Mouse (Mus musculus) hindbrain, embryonic 14.5 days (tissue): ENCODE results near the gene Col26a1. TPM values are rescaled to one million over a fixed set of nuclear protein-coding genes. Genes with fewer than 3 reads are reported as not detected.

Source experiments
- ATAC-seq: fragments of 200-750 bp; cut with Nextera tagmentation; 2 replicates; pipeline ENCODE4 v1.8.0; 2017; ENCODE audit warnings: moderate number of reproducible peaks, mild to moderate bottlenecking, moderate TSS enrichment, moderate library complexity; ENCODE audit not compliant: low FRiP score
- DNase-seq: peaks from one replicate; pipeline ENCODE4 v3.0.0-alpha.2; 2015; ENCODE audit warnings: low spot score
- H3K27ac ChIP-seq: fragments of 300-500 bp; sonication (generic); 2 replicates; pipeline ENCODE4 v1.5.1; 2014; ENCODE audit warnings: mild to moderate bottlenecking, moderate library complexity
- H3K27me3 ChIP-seq: fragments of 300-500 bp; sonication (generic); 2 replicates; pipeline ENCODE4 v1.6.1; 2014; ENCODE audit warnings: mild to moderate bottlenecking, low read length, mixed read lengths; ENCODE audit not compliant: control insufficient read depth, insufficient read depth
- H3K36me3 ChIP-seq: fragments of 300-500 bp; sonication (generic); replicated peaks from 2 replicates; pipeline ENCODE4 v1.6.1; 2014; ENCODE audit not compliant: control insufficient read depth, insufficient read depth
- H3K4me1 ChIP-seq: fragments of 300-500 bp; sonication (generic); replicated peaks from 2 replicates; pipeline ENCODE4 v1.6.1; 2014; ENCODE audit warnings: antibody characterized with exemption, low read length, mixed read lengths; ENCODE audit not compliant: control insufficient read depth, insufficient read depth
- H3K4me2 ChIP-seq: fragments of 300-500 bp; sonication (generic); replicated peaks from 2 replicates; pipeline ENCODE4 v1.6.1; 2014; ENCODE audit warnings: mild to moderate bottlenecking, moderate library complexity
- H3K4me3 ChIP-seq: fragments of 300-500 bp; sonication (generic); replicated peaks from 2 replicates; pipeline ENCODE4 v1.5.1; 2014; ENCODE audit warnings: mild to moderate bottlenecking, low read length
- H3K9ac ChIP-seq: fragments of 300-500 bp; sonication (generic); 2 replicates; pipeline ENCODE4 v1.6.1; 2014
- H3K9me3 ChIP-seq: fragments of 300-500 bp; sonication (generic); 2 replicates; pipeline ENCODE4 v1.6.1; 2016; ENCODE audit warnings: low read length; ENCODE audit not compliant: control insufficient read depth
- WGBS: fragments of 180-500 bp; shearing (Covaris S2); extraction: QIAGEN DNeasy Blood & Tissue Kit; methylation state at CpG from one replicate; pipeline ENCODE4 v1.1.7; 2014; 5-methylcytosine and 5-hydroxymethylcytosine counted together
- polyA plus RNA-seq: library from polyadenylated mRNA; unstranded; fragments of >200 nt; fragmentation: Nextera tagmentation; extraction: Ambion mirVana; gene quantifications from 2 replicates; pipeline ENCODE4 v1.2.1, GENCODE M21; 2014

Gene Col26a1
- polyA plus RNA-seq, 1 experiment from 2014 or later: 27.5 TPM

DNA sequence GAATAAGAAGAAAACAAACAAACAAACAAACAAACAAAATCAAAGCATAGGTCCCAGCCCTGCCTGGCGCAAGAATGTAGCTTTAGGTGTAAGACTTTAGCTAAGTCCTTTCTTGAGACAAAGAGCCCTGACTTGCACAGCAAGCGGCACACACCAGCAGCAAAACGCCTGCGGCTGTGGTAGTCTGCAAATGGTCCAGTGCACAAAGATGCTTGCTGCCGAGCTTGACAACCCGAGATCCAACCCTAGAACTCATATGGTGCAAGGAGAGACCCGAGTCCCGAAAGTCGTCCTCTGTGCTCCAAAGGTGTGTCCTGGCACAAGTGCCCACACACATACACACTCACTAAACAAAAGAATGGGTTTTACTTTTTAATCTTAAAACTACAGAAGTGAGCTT lies 19.7 kb downstream of the Col26a1 start:
- Histone ChIP-seq H3K4me1 (peaks cover 20% of the 10 kb centered on the region), H3K4me2 (no peak overlapping the region), H3K27me3 (no peaks in the 10 kb centered on the region), H3K27ac (peak overlapping the region; percentile 60; the same call in 1 of the 2 replicates), H3K9me3 (no peaks in the 10 kb centered on the region), H3K9ac (no peak overlapping the region), H3K4me3 (no peak overlapping the region), H3K36me3 (no peaks in the 10 kb centered on the region)
- 53% methylated on average over 9 of the region's 9 CpGs for WGBS
- ATAC-seq (no peak), DNase-seq (no peak)

DNA sequence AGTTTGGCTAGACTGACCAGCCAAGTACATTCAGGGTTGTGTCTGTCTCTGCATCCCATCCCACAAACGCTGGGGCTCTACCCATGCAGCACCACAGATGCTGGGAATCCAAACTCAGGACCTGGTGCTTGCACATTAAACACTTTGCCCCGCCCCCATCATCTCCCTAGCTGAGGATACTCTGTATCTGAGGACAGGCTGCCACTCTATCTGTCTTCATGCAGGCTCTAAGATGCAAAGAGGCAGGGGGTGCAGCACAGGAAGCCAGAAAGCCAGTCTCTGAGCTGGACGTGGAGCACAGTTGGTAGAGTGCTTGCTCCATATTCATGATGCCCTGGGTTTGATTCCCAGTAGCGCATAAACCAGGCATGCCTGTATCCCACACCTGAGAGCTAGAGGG lies 20.2 kb downstream of the Col26a1 start:
- no peak overlapping the region for H3K9ac ChIP-seq
- H3K4me3 ChIP-seq: no peak overlapping the region
- no peaks in the 10 kb centered on the region for H3K36me3 ChIP-seq
- 55% methylated on average over 4 of the region's 4 CpGs for WGBS
- no peak overlapping the region for H3K4me2 ChIP-seq
- H3K27me3 ChIP-seq: no peaks in the 10 kb centered on the region
- no peak overlapping the region for H3K27ac ChIP-seq
- DNase-seq: no peak
- no peaks in the 10 kb centered on the region for H3K9me3 ChIP-seq
- no peak for ATAC-seq
- H3K4me1 ChIP-seq: peaks cover 20% of the 10 kb centered on the region

DNA sequence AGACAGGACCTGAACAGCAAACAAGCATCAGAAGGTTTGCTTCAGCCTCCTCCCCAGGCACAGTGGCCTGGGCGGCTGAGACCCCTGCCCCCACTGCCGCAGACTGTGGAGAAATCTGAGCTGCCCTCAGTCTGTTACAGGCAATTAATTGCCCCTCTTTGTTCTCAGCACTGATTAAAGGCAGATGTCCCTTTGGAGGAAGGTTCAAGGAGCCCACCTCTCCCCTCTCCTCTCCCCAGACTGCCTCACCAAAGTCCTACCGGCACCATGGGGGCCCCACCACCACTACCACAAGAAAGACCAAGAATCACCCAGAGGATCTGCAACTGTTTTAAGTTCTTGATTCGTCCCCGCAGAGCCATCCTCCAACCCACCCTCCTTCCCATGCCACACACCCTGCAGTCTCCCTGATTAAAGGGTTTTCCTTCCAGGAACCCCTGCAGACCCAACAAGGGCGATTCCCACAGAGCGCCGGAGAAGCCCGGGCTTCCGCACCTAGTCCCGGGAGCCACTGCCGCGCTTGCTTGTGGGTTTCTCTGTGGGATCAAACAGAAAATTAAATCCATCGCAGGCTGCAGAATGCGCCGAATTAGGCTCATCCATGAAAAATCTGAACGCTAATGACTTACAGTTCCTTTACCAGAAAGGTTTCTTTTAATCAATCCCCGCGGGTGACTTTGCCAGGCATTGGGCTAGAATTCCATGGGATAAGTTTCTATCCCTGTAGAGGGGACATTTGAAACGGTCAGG lies 21.6 kb downstream of the Col26a1 start:
- H3K27me3 ChIP-seq: no peaks in the 10 kb centered on the region
- peaks cover 20% of the 10 kb centered on the region for H3K4me1 ChIP-seq
- H3K27ac ChIP-seq: 0 out of 2 replicates have a peak overlapping the region, but pooled peaks have one; percentile 20
- ATAC-seq (no peak), DNase-seq (no peak)
- peak overlapping the region; percentile 2; the same call in 1 of the 2 replicates for H3K9ac ChIP-seq
- WGBS: 13% methylated on average over 20 of the region's 20 CpGs
- no peaks in the 10 kb centered on the region for H3K36me3 ChIP-seq
- no peak overlapping the region for H3K4me3 ChIP-seq
- no peaks in the 10 kb centered on the region for H3K9me3 ChIP-seq
- H3K4me2 ChIP-seq: peak overlapping the region; percentile 37

DNA sequence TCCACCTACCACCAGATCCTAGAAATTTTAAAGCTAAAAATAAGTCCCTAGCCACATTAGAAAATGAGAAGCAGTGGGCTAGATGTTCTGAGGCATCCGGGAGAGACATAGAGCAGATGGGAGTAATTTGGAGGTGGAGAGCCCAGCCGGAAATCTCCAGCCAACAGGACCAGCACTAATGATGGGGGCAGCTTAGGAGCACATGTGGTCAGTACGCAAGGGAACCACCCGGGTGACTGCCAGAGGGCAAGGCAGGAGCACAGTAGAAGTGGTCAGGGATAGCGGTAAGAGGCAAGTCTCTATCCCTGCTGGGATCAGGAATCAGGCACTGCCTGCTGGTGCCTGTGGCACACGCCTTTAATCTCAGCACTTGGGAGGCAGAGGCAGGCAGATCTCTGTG lies 32.3 kb downstream of the Col26a1 start:
- Histone ChIP-seq H3K4me1 (no peaks in the 10 kb centered on the region), H3K4me3 (no peak overlapping the region), H3K4me2 (no peak overlapping the region), H3K27ac (no peak overlapping the region), H3K36me3 (no peaks in the 10 kb centered on the region), H3K9me3 (0 out of 2 replicates have a peak, but pooled peaks cover 3% of the 10 kb centered on the region), H3K9ac (no peak overlapping the region), H3K27me3 (no peaks in the 10 kb centered on the region)
- ATAC-seq (no peak), DNase-seq (no peak)
- 92% methylated on average over 6 of the region's 6 CpGs for WGBS

DNA sequence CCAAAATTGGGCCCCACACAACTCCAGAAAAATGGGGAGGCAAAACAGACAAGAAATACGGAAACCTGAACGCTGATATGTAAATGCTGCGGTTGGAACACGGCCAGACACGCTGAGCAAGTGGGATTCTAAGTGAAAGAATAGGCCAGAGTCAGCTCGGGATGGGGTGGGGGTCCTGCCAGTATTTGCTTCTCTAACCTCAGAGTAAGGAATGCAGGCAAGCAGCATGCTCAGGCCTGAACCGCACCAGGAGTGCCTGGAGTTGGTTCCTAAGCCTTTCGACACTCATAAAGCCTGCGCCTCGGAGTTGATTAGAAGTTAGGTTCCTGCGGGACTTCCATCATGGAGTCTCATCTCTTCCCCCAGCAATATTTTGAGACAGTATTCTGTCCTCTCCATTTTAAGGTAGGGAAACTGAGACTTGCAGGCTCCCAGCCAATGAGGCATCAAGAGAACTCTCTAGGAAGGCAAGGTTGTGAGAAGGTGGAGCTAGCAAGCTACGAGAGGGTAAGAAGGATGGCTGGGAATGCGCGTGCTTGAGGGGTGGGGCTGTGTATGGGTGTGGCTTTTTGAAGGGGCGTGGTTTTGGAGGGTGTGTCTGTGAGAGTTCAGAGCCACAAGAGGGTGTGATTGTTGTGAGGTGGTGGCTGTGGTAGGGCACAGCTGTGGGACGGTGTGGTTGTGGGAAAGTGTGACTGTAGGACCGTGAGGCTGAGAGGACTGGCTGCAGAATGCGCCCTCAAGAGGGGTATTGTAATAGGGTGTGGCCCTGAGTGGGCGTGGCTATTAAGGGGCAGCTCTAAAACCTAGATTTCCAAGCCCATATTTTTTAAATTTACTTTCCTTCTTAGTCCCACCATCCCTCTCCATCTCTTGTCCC lies 36.4 kb downstream of the Col26a1 start:
- 85% methylated on average over 19 of the region's 19 CpGs for whole genome bisulfite sequencing
- DNase-seq (no peak), ATAC-seq (no peak)
- Histone ChIP-seq H3K9ac (no peak overlapping the region), H3K4me3 (no peak overlapping the region), H3K27ac (no peak overlapping the region), H3K36me3 (no peaks in the 10 kb centered on the region), H3K4me2 (no peak overlapping the region), H3K27me3 (no peaks in the 10 kb centered on the region), H3K9me3 (0 out of 2 replicates have a peak, but pooled peaks cover 3% of the 10 kb centered on the region), H3K4me1 (no peaks in the 10 kb centered on the region)

DNA sequence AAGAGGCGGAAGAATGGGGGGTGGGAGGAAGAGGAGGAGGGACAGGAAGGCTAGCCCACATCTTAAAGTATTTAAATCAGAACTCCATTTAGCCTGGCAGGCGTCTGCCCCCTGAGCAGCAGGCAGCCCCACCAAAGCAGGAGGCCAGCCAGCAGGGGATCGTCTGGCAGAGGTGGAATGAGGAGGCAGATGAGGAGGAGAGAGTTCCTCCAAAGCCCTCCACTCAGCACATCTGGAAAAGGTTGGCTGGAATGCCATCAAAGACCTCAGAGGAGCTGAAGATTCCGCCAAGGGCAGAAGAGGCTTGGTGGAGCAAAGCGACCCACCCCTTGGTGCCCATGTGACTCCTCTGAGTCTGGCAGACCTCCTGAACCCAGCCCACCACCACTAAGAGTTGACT lies 39.1 kb downstream of the Col26a1 start:
- no peaks in the 10 kb centered on the region for H3K4me1 ChIP-seq
- 0 out of 2 replicates have a peak, but pooled peaks cover 3% of the 10 kb centered on the region for H3K9me3 ChIP-seq
- no peaks in the 10 kb centered on the region for H3K27me3 ChIP-seq
- no peak for DNase-seq
- H3K9ac ChIP-seq: no peak overlapping the region
- WGBS: 63% methylated on average over 5 of the region's 5 CpGs
- H3K4me3 ChIP-seq: no peak overlapping the region
- H3K36me3 ChIP-seq: no peaks in the 10 kb centered on the region
- no peak overlapping the region for H3K4me2 ChIP-seq
- ATAC-seq: no peak
- H3K27ac ChIP-seq: no peak overlapping the region

DNA sequence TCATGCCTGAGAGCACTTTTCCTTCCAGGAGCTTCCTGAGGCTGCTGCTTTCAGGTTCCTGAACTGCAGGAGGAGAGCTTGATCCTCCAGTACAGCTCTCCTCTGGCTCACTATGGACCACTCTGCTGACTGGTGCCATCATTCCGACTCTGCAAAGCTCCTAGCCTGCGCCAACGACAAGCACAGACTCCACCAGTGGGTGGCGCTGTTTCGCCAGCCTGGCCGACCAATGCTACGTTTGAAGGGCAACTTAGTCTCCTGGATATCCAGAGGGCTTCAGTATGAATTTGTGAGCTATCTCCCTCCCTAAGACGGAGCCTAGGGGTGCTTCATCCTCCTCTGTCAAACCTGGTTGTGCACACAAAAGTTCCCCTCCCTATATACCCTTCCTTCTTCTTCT lies 43.0 kb downstream of the Col26a1 start:
- WGBS: 10% methylated on average over 8 of the region's 8 CpGs
- H3K36me3 ChIP-seq: no peaks in the 10 kb centered on the region
- ATAC-seq (no peak), DNase-seq (peak; percentile 69)
- no peaks in the 10 kb centered on the region for H3K4me1 ChIP-seq
- H3K27me3 ChIP-seq: no peaks in the 10 kb centered on the region
- no peak overlapping the region for H3K9ac ChIP-seq
- H3K27ac ChIP-seq: no peak overlapping the region
- H3K4me3 ChIP-seq: no peak overlapping the region
- H3K4me2 ChIP-seq: no peak overlapping the region
- H3K9me3 ChIP-seq: no peaks in the 10 kb centered on the region

DNA sequence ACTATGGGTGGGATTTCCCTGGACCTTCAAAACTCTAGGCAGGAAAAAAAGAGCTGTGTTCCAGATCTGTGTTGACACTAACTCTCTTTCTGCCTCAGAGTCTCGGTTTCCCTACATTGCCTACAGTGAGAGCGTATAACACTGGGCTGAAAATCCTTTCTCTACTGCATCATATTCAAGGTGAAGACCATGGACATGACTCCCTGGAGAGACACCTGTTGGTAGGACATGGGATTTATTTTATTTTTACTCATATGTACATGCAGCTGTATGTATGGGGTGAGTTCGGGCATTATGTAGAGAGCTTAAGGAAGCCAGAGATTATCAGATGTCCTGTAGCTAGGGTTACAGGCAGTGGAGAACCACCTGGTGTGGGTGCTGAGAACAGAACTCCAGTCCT lies 50.0 kb downstream of the Col26a1 start:
- Histone ChIP-seq H3K4me3 (no peak overlapping the region), H3K9ac (no peak overlapping the region), H3K4me1 (no peaks in the 10 kb centered on the region), H3K4me2 (no peak overlapping the region), H3K27me3 (no peaks in the 10 kb centered on the region), H3K9me3 (no peaks in the 10 kb centered on the region), H3K27ac (no peak overlapping the region), H3K36me3 (0 out of 2 replicates have a peak, but pooled peaks cover 4% of the 10 kb centered on the region)
- DNase-seq: no peak
- 89% methylated on average over 3 of the region's 3 CpGs for WGBS
- no peak for ATAC-seq

DNA sequence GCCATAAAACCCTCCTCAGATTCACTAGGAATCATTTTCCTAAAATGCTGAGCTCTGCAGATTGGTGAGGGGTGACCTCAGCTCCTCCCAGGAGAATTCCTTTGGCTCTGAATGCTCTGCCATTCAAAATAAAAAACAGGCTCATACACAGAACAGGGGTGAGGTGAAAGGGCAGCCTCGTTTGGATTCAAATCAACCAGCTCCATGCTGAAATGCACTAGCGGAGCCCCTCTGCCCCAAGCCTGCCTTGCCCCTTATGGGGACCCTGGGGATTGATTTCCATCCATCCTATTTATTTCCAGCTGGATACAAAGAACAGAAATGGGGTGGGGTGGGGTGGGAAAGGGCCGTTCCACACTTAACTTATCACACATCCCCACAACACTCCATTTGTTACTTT lies 52.9 kb downstream of the Col26a1 start:
- 0 out of 2 replicates have a peak, but pooled peaks cover 4% of the 10 kb centered on the region for H3K36me3 ChIP-seq
- no peaks in the 10 kb centered on the region for H3K9me3 ChIP-seq
- H3K27ac ChIP-seq: no peak overlapping the region
- H3K4me2 ChIP-seq: no peak overlapping the region
- DNase-seq (no peak), ATAC-seq (no peak)
- no peak overlapping the region for H3K9ac ChIP-seq
- no peak overlapping the region for H3K4me3 ChIP-seq
- no peaks in the 10 kb centered on the region for H3K4me1 ChIP-seq
- H3K27me3 ChIP-seq: no peaks in the 10 kb centered on the region
- 65% methylated on average over 3 of the region's 3 CpGs for WGBS
